Mouse (Mus musculus) hindbrain, postnatal 0 days (tissue): ENCODE measurements around the gene Ebi3. TPM values are rescaled to one million over a fixed set of nuclear protein-coding genes. Genes with fewer than 3 reads are reported as not detected.

Experiments
- ATAC-seq: fragments of 200-750 bp; cut with Nextera tagmentation; 2 replicates; pipeline ENCODE4 v1.8.0; 2017; ENCODE audit warnings: mild to moderate bottlenecking, moderate TSS enrichment, moderate library complexity
- DNase-seq: peaks from one replicate; pipeline ENCODE4 v3.0.0-alpha.2; 2015; ENCODE audit warnings: low spot score
- H3K27ac ChIP-seq: fragments of 300-500 bp; sonication (generic); 2 replicates; pipeline ENCODE4 v1.5.1; 2014; ENCODE audit warnings: mild to moderate bottlenecking
- H3K27me3 ChIP-seq: fragments of 300-500 bp; sonication (generic); 2 replicates; pipeline ENCODE4 v1.6.1; 2014; ENCODE audit warnings: low read length, mixed read lengths; ENCODE audit not compliant: insufficient read depth
- H3K36me3 ChIP-seq: fragments of 300-500 bp; sonication (generic); 2 replicates; pipeline ENCODE4 v1.6.1; 2014; ENCODE audit warnings: low read length, mixed read lengths; ENCODE audit not compliant: insufficient read depth
- H3K4me1 ChIP-seq: fragments of 300-500 bp; sonication (generic); 2 replicates; pipeline ENCODE4 v1.6.1; 2014; ENCODE audit warnings: antibody characterized with exemption, low read length, mixed read lengths; ENCODE audit not compliant: insufficient read depth
- H3K4me2 ChIP-seq: fragments of 300-500 bp; sonication (generic); 2 replicates; pipeline ENCODE4 v1.6.1; 2014; ENCODE audit warnings: low read depth, mild to moderate bottlenecking, low read length, moderate library complexity, mixed read lengths
- H3K4me3 ChIP-seq: fragments of 300-500 bp; sonication (generic); 2 replicates; pipeline ENCODE4 v1.5.1; 2014; ENCODE audit warnings: low read length
- H3K9ac ChIP-seq: fragments of 300-500 bp; sonication (generic); replicated peaks from 2 replicates; pipeline ENCODE4 v1.6.1; 2014; ENCODE audit warnings: mild to moderate bottlenecking, low read length, moderate library complexity, mixed read lengths
- H3K9me3 ChIP-seq: fragments of 300-500 bp; sonication (generic); 2 replicates; pipeline ENCODE4 v1.6.1; 2016; ENCODE audit warnings: low read length, mixed read lengths
- CTCF ChIP-seq: IDR thresholded peaks from 2 replicates; pipeline ENCODE4 v1.5.1; 2016; ENCODE audit warnings: antibody characterized with exemption, control low read depth, low read depth
- WGBS: fragments of 180-500 bp; shearing (Covaris S2); extraction: QIAGEN DNeasy Blood & Tissue Kit; methylation state at CpG from one replicate; pipeline ENCODE4 v1.1.7; 2014; 5-methylcytosine and 5-hydroxymethylcytosine counted together
- polyA plus RNA-seq: library from polyadenylated mRNA; unstranded; fragments of >200 nt; fragmentation: Nextera tagmentation; extraction: Ambion mirVana; gene quantifications from 2 replicates; pipeline ENCODE4 v1.2.1, GENCODE M21; 2015
- total RNA-seq: library from RNA; depleted of rRNA; stranded (reverse); fragments of >200 nt; gene quantifications from 2 replicates; pipeline ENCODE4 v1.2.3, GENCODE M21; 2014

Ebi3 gene
- total and polyA plus RNA-seq, 2 experiments from 2014 or later, result 3.8 to 7.3 TPM

GRCm38 (mm10) chr17:55950601-55951000 lies 1.8 kb upstream of the Ebi3 start:
- H3K9me3 ChIP-seq, result no peaks in the 10 kb centered on the region
- no peaks in the 10 kb centered on the region for H3K27me3 ChIP-seq
- no peaks in the 10 kb centered on the region for H3K36me3 ChIP-seq
- 81% methylated on average over 9 of the region's 9 CpGs for WGBS
- no peaks in the 10 kb centered on the region for H3K4me1 ChIP-seq
- H3K4me2 ChIP-seq, result no peak overlapping the region
- H3K4me3 ChIP-seq, result no peak overlapping the region
- DNase-seq (no peak), ATAC-seq (no peak)
- TF ChIP-seq CTCF, result no peak
- no peak overlapping the region for H3K9ac ChIP-seq
- no peak overlapping the region for H3K27ac ChIP-seq

GRCm38 (mm10) chr17:55952041-55952440 lies 399 bp upstream of the Ebi3 start:
- H3K27ac ChIP-seq, result no peak overlapping the region
- no peaks in the 10 kb centered on the region for H3K27me3 ChIP-seq
- DNase-seq (no peak), ATAC-seq (no peak)
- H3K36me3 ChIP-seq, result no peaks in the 10 kb centered on the region
- peaks cover 9% of the 10 kb centered on the region; the same call in 1 of the 2 replicates for H3K4me1 ChIP-seq
- H3K9me3 ChIP-seq, result no peaks in the 10 kb centered on the region
- no peak overlapping the region for H3K9ac ChIP-seq
- H3K4me2 ChIP-seq, result no peak overlapping the region
- no peak for TF ChIP-seq CTCF
- H3K4me3 ChIP-seq, result no peak overlapping the region

- Histone ChIP-seq H3K4me3 (no peak overlapping the region), H3K4me1 (peaks cover 9% of the 10 kb centered on the region; the same call in 1 of the 2 replicates), H3K9ac (no peak overlapping the region), H3K4me2 (no peak overlapping the region), H3K27me3 (no peaks in the 10 kb centered on the region), H3K27ac (no peak overlapping the region), H3K36me3 (no peaks in the 10 kb centered on the region), H3K9me3 (no peaks in the 10 kb centered on the region)
- TF ChIP-seq CTCF, result no peak
- DNase-seq (no peak), ATAC-seq (no peak)
- WGBS, result 80% methylated on average over 6 of the region's 6 CpGs
Observed at GRCm38 (mm10) chr17:55953751-55954150, 1.3 kb downstream of the Ebi3 start.

GRCm38 (mm10) chr17:55954229-55954628 lies 1.8 kb downstream of the Ebi3 start:
- no peaks in the 10 kb centered on the region for H3K27me3 ChIP-seq
- 34% methylated on average over 16 of the region's 16 CpGs for WGBS
- no peak overlapping the region for H3K4me2 ChIP-seq
- H3K36me3 ChIP-seq, result no peaks in the 10 kb centered on the region
- no peak for ATAC-seq
- DNase-seq, result no peak
- no peak overlapping the region for H3K27ac ChIP-seq
- peaks cover 9% of the 10 kb centered on the region; the same call in 1 of the 2 replicates for H3K4me1 ChIP-seq
- no peak overlapping the region for H3K4me3 ChIP-seq
- H3K9ac ChIP-seq, result no peak overlapping the region
- no peaks in the 10 kb centered on the region for H3K9me3 ChIP-seq
- TF ChIP-seq CTCF, result no peak

- peak overlapping the region; percentile 62; the same call in 1 of the 2 replicates for H3K27ac ChIP-seq
- DNase-seq, result peak; percentile 85
- 1% methylated on average over 26 of the region's 26 CpGs for WGBS
Observed at GRCm38 (mm10) chr17:55956129-55956528, 3.7 kb downstream of the Ebi3 start.

GRCm38 (mm10) chr17:55956591-55956990 lies 4.2 kb downstream of the Ebi3 start:
- ATAC-seq (no peak), DNase-seq (no peak)
- WGBS, result 37% methylated on average over 6 of the region's 6 CpGs

More at GRCm38 (mm10) chr17:55956129-55956528, 3.7 kb downstream of the Ebi3 start:
- Histone ChIP-seq H3K4me2 (peak overlapping the region; percentile 70), H3K9ac (peak overlapping the region; percentile 54), H3K4me3 (peak overlapping the region; percentile 44), H3K9me3 (no peaks in the 10 kb centered on the region), H3K36me3 (no peaks in the 10 kb centered on the region), H3K4me1 (peaks cover 9% of the 10 kb centered on the region; the same call in 1 of the 2 replicates), H3K27me3 (no peaks in the 10 kb centered on the region)
- ATAC-seq, result peak; percentile 52
- TF ChIP-seq CTCF, result no peak

GRCm38 (mm10) chr17:55957168-55957567 lies 4.7 kb downstream of the Ebi3 start:
- H3K9me3 ChIP-seq, result no peaks in the 10 kb centered on the region
- DNase-seq, result peak; percentile 85
- H3K4me3 ChIP-seq, result no peak overlapping the region
- H3K27ac ChIP-seq, result no peak overlapping the region
- peak overlapping the region; percentile 70 for H3K4me2 ChIP-seq
- peaks cover 9% of the 10 kb centered on the region; the same call in 1 of the 2 replicates for H3K4me1 ChIP-seq
- peak; percentile 19; the same call in 1 of the 2 replicates for ATAC-seq
- TF ChIP-seq CTCF, result peak; percentile 87
- 12% methylated on average over 9 of the region's 9 CpGs for WGBS
- H3K9ac ChIP-seq, result peak overlapping the region; percentile 54; the same call in 1 of the 2 replicates
- no peaks in the 10 kb centered on the region for H3K27me3 ChIP-seq
- H3K36me3 ChIP-seq, result no peaks in the 10 kb centered on the region

More at GRCm38 (mm10) chr17:55956591-55956990, 4.2 kb downstream of the Ebi3 start:
- TF ChIP-seq CTCF, result no peak
- H3K9ac ChIP-seq, result peak overlapping the region; percentile 54
- no peaks in the 10 kb centered on the region for H3K36me3 ChIP-seq
- H3K27ac ChIP-seq, result peak overlapping the region; percentile 62; the same call in 1 of the 2 replicates
- H3K4me3 ChIP-seq, result peak overlapping the region; percentile 44
- peak overlapping the region; percentile 70 for H3K4me2 ChIP-seq
- H3K27me3 ChIP-seq, result no peaks in the 10 kb centered on the region
- H3K9me3 ChIP-seq, result no peaks in the 10 kb centered on the region
- peaks cover 9% of the 10 kb centered on the region; the same call in 1 of the 2 replicates for H3K4me1 ChIP-seq
